Mouse (Mus musculus): ENCODE measurements around the gene Neurod2.

Gene Neurod2

GRCm38 (mm10) chr11:98332841-98333240, 3.4 kb upstream of the Neurod2 start:
- DNase-seq (ENCODE audit: low spot score in 2 of 2): no peak

- no peak for DNase-seq (ENCODE audit: low spot score in 2 of 2)
These were observed 2.7 kb upstream of the Neurod2 start for GRCm38 (mm10) chr11:98332186-98332585.

GRCm38 (mm10) chr11:98331401-98331800, 2.0 kb upstream of the Neurod2 start:
- no peak for DNase-seq (ENCODE audit: low spot score in 2 of 2)

GRCm38 (mm10) chr11:98330745-98331204, 1.3 kb upstream of the Neurod2 start:
- DNase-seq (ENCODE audit: low spot score in 2 of 2): no peak

- no peak for DNase-seq (ENCODE audit: low spot score in 2 of 2)
These were observed 704 bp upstream of the Neurod2 start for GRCm38 (mm10) chr11:98329960-98330744.

GRCm38 (mm10) chr11:98328371-98329069, 928 bp downstream of the Neurod2 start:
- no peak for DNase-seq (ENCODE audit: low spot score in 2 of 2)

GRCm38 (mm10) chr11:98328031-98328370, 1.4 kb downstream of the Neurod2 start:
- DNase-seq (ENCODE audit: low spot score in 2 of 2): no peak

- DNase-seq (ENCODE audit: low spot score in 2 of 2): no peak
These were observed 2.1 kb downstream of the Neurod2 start for GRCm38 (mm10) chr11:98327136-98328030.

- DNase-seq (ENCODE audit: low spot score in 2 of 2): no peak
These were observed 2.7 kb downstream of the Neurod2 start for GRCm38 (mm10) chr11:98326741-98327135.

- DNase-seq (ENCODE audit: low spot score in 2 of 2): no peak
These were observed 3.6 kb downstream of the Neurod2 start for GRCm38 (mm10) chr11:98325821-98326218.

- DNase-seq (ENCODE audit: low spot score in 2 of 2): no peak
These were observed 4.1 kb downstream of the Neurod2 start for GRCm38 (mm10) chr11:98325191-98325820.

- DNase-seq (ENCODE audit: low spot score in 2 of 2): no peak
These were observed 5.5 kb downstream of the Neurod2 start for GRCm38 (mm10) chr11:98323933-98324332.

- DNase-seq (ENCODE audit: low spot score in 2 of 2): no peak
These were observed 6.1 kb downstream of the Neurod2 start for GRCm38 (mm10) chr11:98323136-98323866.

GRCm38 (mm10) chr11:98322159-98322558, 7.3 kb downstream of the Neurod2 start:
- no peak for DNase-seq (ENCODE audit: low spot score in 2 of 2)

- no peak for DNase-seq (ENCODE audit: low spot score in 2 of 2)
These were observed 7.8 kb downstream of the Neurod2 start for GRCm38 (mm10) chr11:98321677-98322003.

GRCm38 (mm10) chr11:98320806-98321676, 8.4 kb downstream of the Neurod2 start:
- no peak for DNase-seq (ENCODE audit: low spot score in 2 of 2)

GRCm38 (mm10) chr11:98320381-98320780, 9.1 kb downstream of the Neurod2 start:
- no peak for DNase-seq (ENCODE audit: low spot score in 2 of 2)

- no peak for DNase-seq (ENCODE audit: low spot score in 2 of 2)
These were observed 9.5 kb downstream of the Neurod2 start for GRCm38 (mm10) chr11:98319944-98320343.

- no peak for DNase-seq (ENCODE audit: low spot score in 2 of 2)
These were observed 9.9 kb downstream of the Neurod2 start for GRCm38 (mm10) chr11:98319544-98319943.

- no peak for DNase-seq (ENCODE audit: low spot score in 2 of 2)
These were observed 10.3 kb downstream of the Neurod2 start for GRCm38 (mm10) chr11:98319120-98319519.
